ENCODE assay signal across 11 mouse cellular contexts in the genomic region with DNA sequence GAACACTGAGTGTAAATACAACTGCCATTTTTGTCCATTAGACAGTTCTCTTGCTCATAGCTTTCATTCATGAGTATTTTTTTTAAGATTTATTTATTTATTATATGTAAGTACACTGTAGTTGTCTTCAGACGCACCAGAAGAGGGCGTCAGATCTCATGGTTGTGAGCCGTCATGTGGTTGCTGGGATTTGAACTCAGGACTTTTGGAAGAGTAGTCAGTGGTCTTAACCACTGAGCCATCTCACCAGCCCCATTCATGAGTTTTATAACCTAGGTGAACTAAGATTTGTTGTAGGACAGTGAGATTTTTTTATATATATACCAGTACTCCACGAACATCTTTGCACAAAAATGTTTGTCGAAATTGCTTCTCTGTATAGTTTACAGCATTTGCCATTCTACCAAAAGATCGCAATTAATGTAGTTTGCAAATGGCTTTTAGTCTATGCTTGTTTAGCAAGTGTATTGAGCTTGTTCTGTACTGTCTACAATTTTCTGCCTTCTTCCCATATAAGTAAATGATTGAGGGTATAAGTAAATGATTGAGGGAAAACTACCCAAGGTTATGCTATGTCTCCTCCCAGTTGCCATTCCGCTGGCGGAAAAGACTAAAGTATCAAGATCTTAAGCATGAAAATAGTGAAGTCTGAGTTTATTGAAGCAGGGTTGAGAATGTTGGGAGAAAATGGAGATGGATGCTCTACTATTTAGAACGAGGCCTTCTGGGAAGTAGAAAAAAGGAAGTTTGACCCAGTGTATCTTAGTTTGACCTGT. TPM values are rescaled to one million over a fixed set of nuclear protein-coding genes. Genes with fewer than 3 reads are reported as not detected.
DNase-seq lines count a peak whose midpoint lies in the region; ATAC-seq lines count a peak whose summit lies in the region.
"Had no signal": no experiment of that assay in that cellular context is flagged by ENCODE, and none has a peak within 500 bp of the region (broad histone marks: within the 10 kb centered on the region; RNA-seq: fewer than 3 reads in every experiment).

No protein-coding gene starts in this region.

- H3K4me2 ChIP-seq in forebrain, embryonic 15.5 days (replicated peaks) = no peak overlapping the region
- H3K4me2 ChIP-seq in midbrain, embryonic 16.5 days (ENCODE audit: low read length) = no peak overlapping the region
- no peak overlapping the region for H3K4me2 ChIP-seq in midbrain, embryonic 14.5 days (ENCODE audit: low read length)

- no peak for ATAC-seq in forebrain, embryonic 15.5 days (replicated peaks)
- no peak for ATAC-seq in midbrain, embryonic 16.5 days
- ATAC-seq in midbrain, embryonic 14.5 days (ENCODE audit: low FRiP score, low TSS enrichment) = no peak

- peaks cover 27% of the 10 kb centered on the region for H3K4me1 ChIP-seq in forebrain, embryonic 15.5 days
- H3K4me1 ChIP-seq in forebrain, embryonic 10.5 days = peaks cover 27% of the 10 kb centered on the region
- H3K4me1 ChIP-seq in midbrain, embryonic 16.5 days (ENCODE audit: control insufficient read depth, insufficient read depth, low read length) = peaks cover 18% of the 10 kb centered on the region
- peaks cover 14% of the 10 kb centered on the region for H3K4me1 ChIP-seq in midbrain, embryonic 14.5 days (ENCODE audit: control insufficient read depth, insufficient read depth, low read length)

- 95% methylated on average over 9 of the region's 9 CpGs for WGBS in forebrain, embryonic 15.5 days
- 93% methylated on average over 9 of the region's 9 CpGs for WGBS in forebrain, embryonic 10.5 days
- WGBS in midbrain, embryonic 16.5 days = 91% methylated on average over 9 of the region's 9 CpGs
- 93% methylated on average over 9 of the region's 9 CpGs for WGBS in midbrain, embryonic 14.5 days

- H3K9ac ChIP-seq in forebrain, embryonic 15.5 days (replicated peaks) = no peak overlapping the region
- no peak overlapping the region for H3K9ac ChIP-seq in midbrain, embryonic 16.5 days (ENCODE audit: low read depth, low read length)
- no peak overlapping the region for H3K9ac ChIP-seq in midbrain, embryonic 14.5 days (replicated peaks; ENCODE audit: low read length)

- no peaks in the 10 kb centered on the region for H3K9me3 ChIP-seq in forebrain, embryonic 15.5 days
- no peaks in the 10 kb centered on the region for H3K9me3 ChIP-seq in forebrain, embryonic 10.5 days
- H3K9me3 ChIP-seq in midbrain, embryonic 16.5 days (replicated peaks; ENCODE audit: control insufficient read depth, low read length, poor library complexity, severe bottlenecking) = no peaks in the 10 kb centered on the region
- H3K9me3 ChIP-seq in midbrain, embryonic 14.5 days (ENCODE audit: control insufficient read depth, low read length) = no peaks in the 10 kb centered on the region
- H3K9me3 ChIP-seq: midbrain, embryonic 12.5 days had no signal

- DNase-seq in forebrain, embryonic 10.5 days (ENCODE audit: extremely low spot score, low spot score) = no peak
- no peak for DNase-seq in midbrain, embryonic 14.5 days
- DNase-seq in kidney, adult 8-10 months = peak; percentile 43 to 52
- peak; percentile 38 for DNase-seq in yolk sac, embryonic 10.5 days (ENCODE audit: low spot score)
- no peak for DNase-seq in adrenal gland, adult 18-20 months (ENCODE audit: low spot score in 2 of 2)
- DNase-seq in urinary bladder, postnatal 4 days (ENCODE audit: low spot score in 2 of 2) = no peak
- DNase-seq: adrenal gland, postnatal 36 days; right cerebral cortex, postnatal 4 days had no signal

- no peaks in the 10 kb centered on the region for H3K27me3 ChIP-seq in forebrain, embryonic 15.5 days
- no peaks in the 10 kb centered on the region for H3K27me3 ChIP-seq in forebrain, embryonic 10.5 days (ENCODE audit: poor library complexity, severe bottlenecking)
- H3K27me3 ChIP-seq in midbrain, embryonic 16.5 days (ENCODE audit: control insufficient read depth, insufficient read depth, low read depth, low read length) = no peaks in the 10 kb centered on the region
- H3K27me3 ChIP-seq in midbrain, embryonic 14.5 days (ENCODE audit: control insufficient read depth, insufficient read depth, low read length) = no peaks in the 10 kb centered on the region
- H3K27me3 ChIP-seq: midbrain, embryonic 12.5 days had no signal

- H3K36me3 ChIP-seq in forebrain, embryonic 15.5 days = peaks cover 13% of the 10 kb centered on the region
- H3K36me3 ChIP-seq in forebrain, embryonic 10.5 days (replicated peaks) = peaks cover 35% of the 10 kb centered on the region
- peaks cover 5% of the 10 kb centered on the region for H3K36me3 ChIP-seq in midbrain, embryonic 16.5 days (ENCODE audit: control insufficient read depth, insufficient read depth, low read length)
- H3K36me3 ChIP-seq in midbrain, embryonic 14.5 days (ENCODE audit: control insufficient read depth, insufficient read depth, low read length) = peaks cover 13% of the 10 kb centered on the region

- no peak overlapping the region for H3K4me3 ChIP-seq in forebrain, embryonic 15.5 days
- no peak overlapping the region for H3K4me3 ChIP-seq in forebrain, embryonic 10.5 days
- H3K4me3 ChIP-seq in midbrain, embryonic 16.5 days (ENCODE audit: low read depth, low read length) = no peak overlapping the region
- H3K4me3 ChIP-seq in midbrain, embryonic 14.5 days (replicated peaks; ENCODE audit: low read depth, low read length) = no peak overlapping the region

- H3K27ac ChIP-seq in forebrain, embryonic 15.5 days (replicated peaks) = peak overlapping the region; percentile 95
- no peak overlapping the region for H3K27ac ChIP-seq in forebrain, embryonic 10.5 days
- peak overlapping the region; percentile 94; the same call in 1 of the 2 replicates for H3K27ac ChIP-seq in midbrain, embryonic 16.5 days (ENCODE audit: low read length)
- no peak overlapping the region for H3K27ac ChIP-seq in midbrain, embryonic 14.5 days (replicated peaks; ENCODE audit: low read depth, low read length)

RNA-seq across cellular contexts. Expression of a gene that starts 1.2 kb away (rescaled TPM):
- 65.8 and 67.4 TPM in 2 replicates for polyA plus RNA-seq in forebrain, embryonic 15.5 days (2015; fragmentation: Nextera tagmentation; extraction: Ambion mirVana)
- polyA plus RNA-seq in forebrain, embryonic 10.5 days (2016; fragmentation: Nextera tagmentation; extraction: Ambion mirVana) = 58.2 and 60.5 TPM in 2 replicates
- polyA plus RNA-seq in midbrain, embryonic 16.5 days (2015; fragmentation: Nextera tagmentation; extraction: Ambion mirVana) = 72.7 and 74.9 TPM in 2 replicates
- 66.8 and 77.9 TPM in 2 replicates for polyA plus RNA-seq in midbrain, embryonic 14.5 days (2014; fragmentation: Nextera tagmentation; extraction: Ambion mirVana)
- total RNA-seq in adrenal gland, adult 18-20 months (2021) = 10 to 100 TPM; 56.4 to 67.8 TPM

RNA-seq across cellular contexts. Expression of a gene that starts 55.7 kb away (rescaled TPM):
- 259 and 274 TPM in 2 replicates for polyA plus RNA-seq in forebrain, embryonic 15.5 days (2015; fragmentation: Nextera tagmentation; extraction: Ambion mirVana)
- polyA plus RNA-seq in forebrain, embryonic 10.5 days (2016; fragmentation: Nextera tagmentation; extraction: Ambion mirVana) = 294 and 319 TPM in 2 replicates
- polyA plus RNA-seq in midbrain, embryonic 16.5 days (2015; fragmentation: Nextera tagmentation; extraction: Ambion mirVana) = 236 and 262 TPM in 2 replicates
- polyA plus RNA-seq in midbrain, embryonic 14.5 days (2014; fragmentation: Nextera tagmentation; extraction: Ambion mirVana) = 219 and 227 TPM in 2 replicates
- 10 to 100 TPM; 76.5 to 89.7 TPM for total RNA-seq in adrenal gland, adult 18-20 months (2021)

Comparison
In these comparisons a context has a peak if more than half of its experiments do, and no peak if none do; other contexts are left out.
1. H3K27ac ChIP-seq: peak in forebrain, embryonic 15.5 days (single experiment) and midbrain, embryonic 16.5 days (single experiment); none in forebrain, embryonic 10.5 days (single experiment) and midbrain, embryonic 14.5 days (single experiment).
2. DNase-seq: peak in kidney, adult 8-10 months (2 of 2) and yolk sac, embryonic 10.5 days (single experiment); none in forebrain, embryonic 10.5 days (single experiment), midbrain, embryonic 14.5 days (single experiment), adrenal gland, adult 18-20 months (0 of 2) and urinary bladder, postnatal 4 days (0 of 2).